Mouse (Mus musculus) thymus, postnatal 25 days (tissue): Measurements from ENCODE around the gene Mthfd2.
A peak's percentile ranks its signal among the peaks of the same experiment; 100 is the strongest.

Experiments used
- DNase-seq: peaks from one replicate; pipeline ENCODE4 v3.0.0; 2022

Gene Mthfd2

GRCm38 (mm10) chr6:83265653-83266052, 60.1 kb downstream of the Mthfd2 start:
- DNase-seq, result no peak

DNA sequence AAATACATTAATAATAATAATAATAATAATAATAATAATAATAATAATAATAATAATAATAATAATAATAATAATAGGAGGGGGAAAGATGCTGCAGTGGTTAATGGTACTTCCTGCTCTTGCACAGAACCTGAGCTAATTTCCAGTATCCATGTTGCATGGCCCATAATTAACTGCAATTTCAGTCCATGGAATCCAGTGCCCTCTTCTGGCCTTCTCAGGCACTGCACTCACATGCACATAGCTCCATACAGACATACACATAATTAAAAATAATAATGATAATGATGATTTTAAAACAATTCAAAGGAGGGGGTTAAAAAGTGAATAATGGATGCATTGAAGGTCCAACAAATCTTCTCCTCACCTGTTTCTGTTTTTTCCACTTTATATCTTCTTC, 60.5 kb downstream of the Mthfd2 start:
- DNase-seq, result peak; percentile 16

DNA sequence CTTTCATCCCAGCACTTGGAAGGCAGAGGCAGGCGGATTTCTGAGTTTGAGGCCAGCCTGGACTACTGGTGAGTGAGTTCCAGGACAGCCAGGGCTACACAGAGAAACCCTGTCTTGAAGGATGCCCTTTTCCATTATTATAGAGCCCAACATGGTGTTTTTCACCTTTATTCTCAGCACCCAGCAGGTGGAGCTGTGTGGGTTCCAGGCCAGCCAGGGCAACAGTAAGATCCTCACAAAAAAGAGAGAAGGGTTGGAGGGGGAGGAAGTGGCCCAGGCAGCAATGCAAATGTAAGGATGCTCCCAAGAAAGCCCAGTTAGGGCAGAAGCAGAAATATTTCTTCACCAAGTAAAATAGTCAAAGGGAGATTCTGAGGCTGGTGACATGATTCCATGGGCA, 61.2 kb downstream of the Mthfd2 start:
- DNase-seq, result peak; percentile 8
